27 mouse cellular contexts compared by ENCODE assay signal in genomic region chr17:17621586-17621985, GRCm38 (mm10). TPM values are rescaled to one million over a fixed set of nuclear protein-coding genes. Genes with fewer than 3 reads are reported as not detected.
DNase-seq lines count a peak whose midpoint lies in the region; ATAC-seq and TF ChIP-seq lines count a peak whose summit lies in the region.
"Had no signal": no experiment of that assay in that cellular context is flagged by ENCODE, and none has a peak within 500 bp of the region (broad histone marks: within the 10 kb centered on the region; RNA-seq: fewer than 3 reads in every experiment).

No protein-coding gene starts in this region.

- H3K27me3 ChIP-seq in heart, adult 2 months (ENCODE audit: control insufficient read depth, insufficient read depth, low read length), result no peaks in the 10 kb centered on the region
- no peaks in the 10 kb centered on the region for H3K27me3 ChIP-seq in heart, embryonic 16.5 days (ENCODE audit: control insufficient read depth, insufficient read depth, low read length)
- H3K27me3 ChIP-seq: embryonic facial prominence, embryonic 12.5 days; forebrain, embryonic 12.5 days; kidney, embryonic 15.5 days; limb, embryonic 12.5 days; liver, embryonic 15.5 days; midbrain, embryonic 15.5 days; neural tube, embryonic 13.5 days had no signal

- H3K9me3 ChIP-seq in heart, embryonic 16.5 days (replicated peaks; ENCODE audit: control insufficient read depth, low read length), result no peaks in the 10 kb centered on the region
- H3K9me3 ChIP-seq: embryonic facial prominence, embryonic 12.5 days; forebrain, embryonic 12.5 days; kidney, embryonic 15.5 days; limb, embryonic 12.5 days; liver, embryonic 15.5 days; midbrain, embryonic 15.5 days; neural tube, embryonic 13.5 days had no signal

- peak overlapping the region; percentile 53 for H3K4me2 ChIP-seq in heart, embryonic 16.5 days (ENCODE audit: low read depth, low read length)
- H3K4me2 ChIP-seq: embryonic facial prominence, embryonic 12.5 days; forebrain, embryonic 12.5 days; kidney, embryonic 15.5 days; liver, embryonic 15.5 days had no signal

- peak; percentile 40 for DNase-seq in adrenal gland, adult 2 months
- DNase-seq in adrenal gland, adult 18-20 months (ENCODE audit: low spot score in 2 of 2), result no peak
- no peak for DNase-seq in heart, adult 2 months
- no peak for DNase-seq in heart, adult 9 months (ENCODE audit: low spot score in 2 of 2)
- DNase-seq in heart, adult 8-10 months (ENCODE audit: low spot score), result no peak
- DNase-seq in 3T3-L1 (ENCODE audit: low read depth, low spot score), result peak; percentile 27
- no peak for DNase-seq in lung, adult 18-20 months
- DNase-seq: cerebellum, adult 11 months; cerebellum, postnatal 14 days; kidney, postnatal 36 days; layer of hippocampus, postnatal 36 days; retina, postnatal 1 day; right cerebral cortex, postnatal 25 days; spleen, adult 18-20 months had no signal

- no peak overlapping the region for H3K4me3 ChIP-seq in heart, adult 2 months
- 0 out of 2 replicates have a peak overlapping the region, but pooled peaks have one; percentile 16 for H3K4me3 ChIP-seq in heart, embryonic 16.5 days (ENCODE audit: low read length)
- H3K4me3 ChIP-seq: embryonic facial prominence, embryonic 12.5 days; erythroblast, embryonic 14.5 days; forebrain, embryonic 12.5 days; kidney, embryonic 15.5 days; limb, embryonic 12.5 days; liver, embryonic 15.5 days; midbrain, embryonic 15.5 days; neural tube, embryonic 13.5 days had no signal

- no peak for TF ChIP-seq EP300 in heart, adult 2 months (IDR thresholded peaks at IDR 0.05; ENCODE audit: insufficient read depth, low read depth, low read length)

- H3K27ac ChIP-seq in heart, adult 2 months, result peak overlapping the region; percentile 99
- H3K27ac ChIP-seq in heart, embryonic 16.5 days (ENCODE audit: low read length), result peak overlapping the region; percentile 66
- H3K27ac ChIP-seq: embryonic facial prominence, embryonic 12.5 days; forebrain, embryonic 12.5 days; hindbrain, postnatal 0 days; kidney, embryonic 15.5 days; limb, embryonic 12.5 days; liver, embryonic 15.5 days; macrophage; midbrain, embryonic 15.5 days; neural tube, embryonic 13.5 days had no signal

- ATAC-seq in heart, embryonic 16.5 days (replicated peaks; ENCODE audit: extremely low read depth, insufficient read depth, low FRiP score), result no peak
- ATAC-seq: hindbrain, postnatal 0 days; intestine, embryonic 16.5 days; lung, postnatal 0 days; midbrain, embryonic 15.5 days had no signal

- H3K4me1 ChIP-seq in heart, adult 2 months (ENCODE audit: control insufficient read depth, insufficient read depth, low read length), result peaks cover 12% of the 10 kb centered on the region
- H3K4me1 ChIP-seq in heart, embryonic 16.5 days (ENCODE audit: control insufficient read depth, insufficient read depth, low read length), result peaks cover 36% of the 10 kb centered on the region

- H3K79me2 ChIP-seq in heart, adult 2 months (replicated peaks; ENCODE audit: control insufficient read depth, insufficient read depth, low read length), result peaks cover 4% of the 10 kb centered on the region; the same call in 1 of the 2 replicates

- no peak for TF ChIP-seq CTCF in heart, adult 2 months (IDR thresholded peaks at IDR 0.05)

- WGBS in heart, adult 2 months, result 17% methylated on average over 3 of the region's 3 CpGs
- WGBS in heart, embryonic 16.5 days, result 34% methylated on average over 3 of the region's 3 CpGs

- no peak for TF ChIP-seq POLR2A in heart, adult 2 months (IDR thresholded peaks at IDR 0.05; ENCODE audit: insufficient read depth, low read depth, low read length)

- intact Hi-C loops in heart, adult 2 months (cut with DNase I), result loop anchor here (5.0 to 10.0 kb wide), 2 partner anchors 47 to 216 kb away; no protein-coding TSS in a partner anchor

- no peak overlapping the region for H3K9ac ChIP-seq in heart, adult 2 months (ENCODE audit: low read depth, low read length)
- H3K9ac ChIP-seq in heart, embryonic 16.5 days (ENCODE audit: low read length), result peak overlapping the region; percentile 29; the same call in 1 of the 2 replicates
- H3K9ac ChIP-seq: embryonic facial prominence, embryonic 12.5 days; forebrain, embryonic 12.5 days; kidney, embryonic 15.5 days; limb, embryonic 12.5 days; liver, embryonic 15.5 days; midbrain, embryonic 15.5 days; neural tube, embryonic 13.5 days had no signal

- peaks cover 23% of the 10 kb centered on the region for H3K36me3 ChIP-seq in heart, adult 2 months (ENCODE audit: control insufficient read depth, insufficient read depth, low read length)
- H3K36me3 ChIP-seq in heart, embryonic 16.5 days (ENCODE audit: control insufficient read depth, insufficient read depth), result no peaks in the 10 kb centered on the region
- H3K36me3 ChIP-seq: embryonic facial prominence, embryonic 12.5 days; forebrain, embryonic 12.5 days; kidney, embryonic 15.5 days; limb, embryonic 12.5 days; liver, embryonic 15.5 days; midbrain, embryonic 15.5 days; neural tube, embryonic 13.5 days had no signal

RNA-seq across cellular contexts. Expression of gene Lnpep, which starts 3.3 kb away (rescaled TPM):
- 100 to 1,000 TPM; 108 to 118 TPM for total RNA-seq in adrenal gland, adult 2 months (2021)
- polyA plus RNA-seq in adrenal gland, adult 2 months (2012; rRNA removed), result 5.4 and 6.0 TPM in 2 replicates
- total RNA-seq in adrenal gland, adult 18-20 months (2021), result 100 to 1,000 TPM in 1 of 2 experiments, 10 to 100 TPM in 1; 93.4 to 111 TPM
- 100 to 1,000 TPM; 139 to 184 TPM for total RNA-seq in heart, adult 2 months (2021)
- 17.5 and 41.0 TPM in 2 replicates for polyA plus RNA-seq in heart, adult 2 months (2012; rRNA removed)
- polyA plus RNA-seq in heart, embryonic 16.5 days (2015; fragmentation: Nextera tagmentation; extraction: Ambion mirVana), result 12.7 and 12.9 TPM in 2 replicates
- 100 to 1,000 TPM; 158 to 181 (median 160) TPM for total RNA-seq in heart, adult 8-10 months (2022)

Comparison
In these comparisons a context has a peak if more than half of its experiments do, and no peak if none do; other contexts are left out.
1. DNase-seq: peak in adrenal gland, adult 2 months (single experiment) and 3T3-L1 (single experiment); none in adrenal gland, adult 18-20 months (0 of 2), heart, adult 2 months (0 of 2), heart, adult 9 months (0 of 2), heart, adult 8-10 months (single experiment) and lung, adult 18-20 months (0 of 2).